Mouse (Mus musculus): ENCODE results near the gene Atp2b4.
"Not testable (repeated sequence)": the region's sequence is repeated elsewhere in the genome, so short reads cannot be mapped to it uniquely, and the experiment has no call there.

Gene Atp2b4

GRCm38 (mm10) chr1:133745078-133745495 lies 55.8 kb downstream of the Atp2b4 start:
- no peak for DNase-seq (ENCODE audit: low spot score)

GRCm38 (mm10) chr1:133744609-133745008 lies 56.2 kb downstream of the Atp2b4 start:
- no peak for DNase-seq (ENCODE audit: low spot score)

GRCm38 (mm10) chr1:133742517-133742916 lies 58.3 kb downstream of the Atp2b4 start:
- no peak for DNase-seq (ENCODE audit: low spot score)

GRCm38 (mm10) chr1:133741881-133742434 lies 58.9 kb downstream of the Atp2b4 start:
- DNase-seq (ENCODE audit: low spot score), result no peak

- DNase-seq (ENCODE audit: low spot score), result no peak
These were observed 59.7 kb downstream of the Atp2b4 start for GRCm38 (mm10) chr1:133741171-133741570.

- DNase-seq (ENCODE audit: low spot score), result no peak
These were observed 64.2 kb downstream of the Atp2b4 start for GRCm38 (mm10) chr1:133736664-133737063.

- peak; percentile 53 for DNase-seq (ENCODE audit: low spot score)
These were observed 64.7 kb downstream of the Atp2b4 start for GRCm38 (mm10) chr1:133735995-133736652.

- no peak for DNase-seq (ENCODE audit: low spot score)
These were observed 68.0 kb downstream of the Atp2b4 start for GRCm38 (mm10) chr1:133732814-133733213.

- DNase-seq (ENCODE audit: low spot score), result no peak
These were observed 72.5 kb downstream of the Atp2b4 start for GRCm38 (mm10) chr1:133728339-133728738.

GRCm38 (mm10) chr1:133720342-133720741 lies 80.5 kb downstream of the Atp2b4 start:
- no peak for DNase-seq (ENCODE audit: low spot score)

- no peak for DNase-seq (ENCODE audit: low spot score)
These were observed 82.1 kb downstream of the Atp2b4 start for GRCm38 (mm10) chr1:133718786-133719185.

- DNase-seq (ENCODE audit: low spot score), result no peak
These were observed 82.5 kb downstream of the Atp2b4 start for GRCm38 (mm10) chr1:133718296-133718695.

- peak; percentile 32 for DNase-seq (ENCODE audit: low spot score)
These were observed 84.4 kb downstream of the Atp2b4 start for GRCm38 (mm10) chr1:133716464-133716863.

GRCm38 (mm10) chr1:133715191-133715590 lies 85.7 kb downstream of the Atp2b4 start:
- DNase-seq (ENCODE audit: low spot score), result no peak

- DNase-seq (ENCODE audit: low spot score), result no peak
These were observed 87.9 kb downstream of the Atp2b4 start for GRCm38 (mm10) chr1:133713009-133713370.

- DNase-seq (ENCODE audit: low spot score), result peak; percentile 26
These were observed 88.4 kb downstream of the Atp2b4 start for GRCm38 (mm10) chr1:133712288-133713008.

- DNase-seq (ENCODE audit: low spot score), result no peak
These were observed 89.5 kb downstream of the Atp2b4 start for GRCm38 (mm10) chr1:133711376-133711775.

- no peak for DNase-seq (ENCODE audit: low spot score)
These were observed 89.9 kb downstream of the Atp2b4 start for GRCm38 (mm10) chr1:133710895-133711294.

- DNase-seq (ENCODE audit: low spot score), result no peak
These were observed 91.5 kb downstream of the Atp2b4 start for GRCm38 (mm10) chr1:133709292-133709691.

- not testable (repeated sequence) for DNase-seq (ENCODE audit: low spot score)
These were observed 99.0 kb downstream of the Atp2b4 start for GRCm38 (mm10) chr1:133701824-133702223.

GRCm38 (mm10) chr1:133697935-133698620 lies 102.8 kb downstream of the Atp2b4 start:
- DNase-seq (ENCODE audit: low spot score), result no peak

GRCm38 (mm10) chr1:133695901-133696300 lies 104.9 kb downstream of the Atp2b4 start:
- no peak for DNase-seq (ENCODE audit: low spot score)

- no peak for DNase-seq (ENCODE audit: low spot score)
These were observed 106.0 kb downstream of the Atp2b4 start for GRCm38 (mm10) chr1:133694876-133695275.
